Mouse (Mus musculus) fat pad, adult 2 months (tissue): ENCODE data around the gene Dph6.

Experiments used
- DNase-seq: peaks from one replicate; pipeline ENCODE4 v3.0.0-alpha.2; 2011; ENCODE audit warnings: low read depth, low spot score; ENCODE audit errors: extremely low read depth

Dph6 gene

DNA sequence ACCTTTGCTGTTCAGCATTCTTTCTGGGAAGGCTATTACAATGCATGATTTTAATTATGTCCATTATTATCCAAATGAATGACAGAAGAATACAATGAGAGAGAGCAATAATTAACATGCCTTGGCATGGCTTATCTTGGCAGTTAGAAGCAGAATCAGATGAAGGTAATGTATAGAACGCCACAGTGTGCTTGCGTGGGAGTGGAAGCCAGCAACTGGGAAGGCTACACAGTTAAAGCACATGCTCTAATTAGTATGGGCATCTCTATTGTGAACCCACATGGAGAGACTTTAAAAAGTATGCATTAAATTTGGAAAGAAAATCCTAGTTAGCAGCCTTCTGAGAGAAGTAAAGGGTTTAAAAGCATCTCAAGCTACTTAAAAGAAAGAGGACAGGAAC is 112.4 kb downstream of the Dph6 start:
- no peak for DNase-seq

DNA sequence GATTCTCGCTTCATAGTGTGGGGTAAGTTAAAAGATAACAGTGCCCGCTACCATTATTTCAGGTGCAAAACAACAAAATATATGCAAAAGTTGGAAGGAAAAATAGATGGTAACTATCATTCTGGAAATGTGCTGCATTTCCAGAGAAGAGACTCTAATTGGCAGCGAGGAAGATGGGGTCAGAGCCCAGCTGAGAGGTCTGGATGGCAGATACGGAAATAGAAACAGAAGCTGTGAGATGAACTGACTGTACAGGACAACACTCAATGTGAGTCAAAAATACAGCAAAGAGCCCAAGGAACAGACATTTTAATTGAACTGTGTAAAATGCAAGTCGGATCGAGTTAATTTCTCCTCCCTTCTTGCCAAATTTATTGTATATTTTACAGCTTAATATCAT is 114.3 kb downstream of the Dph6 start:
- DNase-seq = no peak

DNA sequence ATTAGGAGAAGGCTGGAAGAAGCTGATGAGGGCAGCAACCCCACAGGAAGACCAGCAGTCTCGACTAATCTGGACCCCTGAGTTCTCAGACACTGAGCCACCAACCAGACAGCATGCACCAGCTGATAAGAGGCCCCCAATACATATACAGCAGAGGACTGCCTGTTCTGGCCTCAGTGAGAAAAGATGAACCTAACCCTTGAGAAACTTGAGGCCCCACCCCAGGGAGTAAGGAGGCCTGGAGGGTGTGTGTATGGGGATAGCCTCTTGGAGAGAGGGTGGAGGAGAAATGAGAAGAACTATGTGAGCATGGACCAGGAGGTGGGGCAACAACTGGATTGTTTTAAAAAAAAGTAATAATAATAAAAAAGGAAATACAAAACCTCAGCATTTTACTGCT is 118.7 kb downstream of the Dph6 start:
- DNase-seq = no peak

DNA sequence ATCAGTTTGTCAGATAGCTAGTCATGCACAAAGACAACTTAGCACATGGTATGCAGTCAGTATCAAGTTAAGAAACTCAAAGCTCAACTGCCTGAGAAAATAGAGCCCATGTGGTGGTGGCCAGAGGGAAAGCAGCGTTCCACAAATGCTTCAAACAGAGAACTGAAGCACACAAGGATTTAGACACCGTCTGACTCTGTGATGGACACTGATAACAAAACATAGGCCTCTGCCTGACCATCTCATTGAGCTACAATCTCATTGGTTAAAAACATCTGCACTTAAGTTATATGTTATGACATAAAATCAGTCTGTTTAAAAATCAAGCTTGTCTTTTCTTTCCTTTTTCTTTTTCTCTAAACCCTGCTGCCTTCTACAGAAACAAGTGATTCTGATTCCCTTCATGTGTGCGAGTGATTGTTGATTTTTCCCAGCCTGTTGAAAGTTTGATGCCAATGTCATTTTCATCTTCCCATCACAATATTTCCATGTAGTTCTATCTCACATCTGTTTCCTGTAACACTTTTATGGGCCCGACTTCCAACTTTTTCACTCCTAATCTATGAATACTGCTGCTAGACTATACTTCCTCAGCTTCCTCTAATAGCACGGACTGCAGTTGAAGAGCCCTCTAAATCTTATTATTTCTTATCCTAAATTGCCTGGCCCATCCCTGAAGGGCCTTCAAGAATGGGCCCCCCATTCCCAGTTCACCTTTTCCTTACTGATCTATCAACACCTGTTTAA is 123.6 kb downstream of the Dph6 start:
- DNase-seq = no peak

DNA sequence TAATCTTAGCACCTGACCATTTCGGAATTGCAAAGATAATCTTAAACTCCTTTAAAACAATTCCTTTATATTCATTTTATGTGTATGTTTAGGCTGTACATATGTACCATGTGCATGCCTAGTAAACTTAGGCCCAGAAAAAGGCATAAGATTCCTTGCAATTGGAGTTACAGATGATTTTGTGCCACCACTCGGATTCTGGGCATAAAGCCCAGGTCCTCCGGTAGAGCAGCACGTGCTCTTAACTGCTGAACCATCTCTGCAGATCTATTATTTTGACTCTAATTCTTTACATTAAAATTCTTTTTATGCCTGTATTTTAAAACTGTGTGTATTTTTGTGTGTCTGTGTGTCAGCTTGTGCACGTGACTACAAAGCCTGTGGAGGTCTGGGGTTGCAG is 134.3 kb downstream of the Dph6 start:
- DNase-seq = no peak

DNA sequence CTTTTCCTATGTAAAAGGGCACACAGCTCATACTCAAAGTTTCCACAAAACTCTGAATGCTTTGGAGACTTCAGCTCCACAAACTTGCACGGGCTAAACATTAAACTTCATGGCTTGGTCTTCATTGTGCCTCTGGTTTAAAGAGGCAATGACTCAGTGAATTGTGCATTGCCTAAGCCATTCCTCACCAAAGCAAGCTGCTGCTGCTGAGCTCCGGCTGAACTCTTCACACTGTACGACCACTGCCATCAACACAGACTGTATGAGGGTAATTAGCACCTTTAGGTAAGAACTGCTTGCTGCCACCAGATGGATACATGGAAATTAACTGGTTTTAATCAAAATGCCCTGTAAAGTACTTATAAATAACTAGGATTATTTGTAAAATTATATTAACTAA is 134.9 kb downstream of the Dph6 start:
- DNase-seq = no peak

DNA sequence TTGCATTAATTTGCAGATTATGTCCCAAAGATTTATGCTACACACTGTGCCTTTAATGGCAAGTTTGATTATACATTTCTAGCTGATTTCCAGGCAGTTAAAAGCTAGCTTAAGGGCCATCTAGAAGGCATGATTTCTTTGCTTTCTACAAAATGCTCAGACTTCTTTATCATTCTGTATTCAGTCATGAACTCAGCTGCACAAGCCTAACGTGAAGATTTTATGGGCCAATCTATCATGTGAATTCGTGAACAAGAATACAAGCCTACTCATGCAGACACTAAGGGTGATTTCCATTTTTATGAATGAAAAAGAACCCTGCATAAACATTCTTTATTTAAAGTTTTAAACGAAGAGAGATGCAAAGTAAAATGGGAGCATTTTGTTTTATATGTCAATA is 162.4 kb downstream of the Dph6 start:
- no peak for DNase-seq

DNA sequence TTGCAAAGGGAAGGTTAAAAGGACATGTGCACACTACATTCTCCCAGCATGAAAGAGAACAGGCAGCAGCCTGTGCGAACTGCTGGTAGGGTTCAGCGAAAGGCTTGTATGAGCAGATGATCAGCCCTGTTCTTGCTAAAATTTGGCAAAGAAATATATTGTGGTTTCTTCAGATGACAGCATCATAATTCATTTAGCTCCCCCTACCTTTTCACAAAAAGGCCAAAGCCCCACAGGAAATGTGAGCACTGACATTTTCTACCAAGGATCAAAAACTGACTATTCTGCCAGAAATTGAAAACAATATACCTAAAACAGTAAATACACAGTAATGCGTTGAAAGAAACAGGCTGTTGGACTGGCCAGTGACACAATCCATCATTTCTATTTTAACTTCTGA is 162.9 kb downstream of the Dph6 start:
- no peak for DNase-seq

DNA sequence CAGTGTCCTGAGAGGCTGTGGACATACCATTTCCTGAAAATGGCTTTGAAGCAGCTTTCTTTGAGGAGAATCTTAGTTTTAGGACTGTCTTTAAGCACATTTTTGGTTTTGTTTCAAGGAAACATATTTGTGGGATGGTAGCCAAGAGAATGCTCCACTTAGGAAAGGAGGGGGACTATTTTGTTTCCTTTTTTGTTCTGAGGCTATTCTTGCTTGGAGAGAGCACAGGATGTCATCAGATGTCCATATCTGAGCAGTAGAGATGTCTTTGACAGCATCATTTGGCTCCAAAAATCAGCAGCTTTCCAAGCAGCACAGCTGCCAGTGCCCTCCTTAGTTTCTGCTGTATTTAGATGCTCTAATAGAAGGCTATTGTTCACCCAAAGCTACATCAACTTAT is 167.8 kb downstream of the Dph6 start:
- DNase-seq = no peak
